Mouse (Mus musculus) limb, embryonic 14.5 days (tissue): Measurements from ENCODE around the gene Arhgef39. TPM values are rescaled to one million over a fixed set of nuclear protein-coding genes. Genes with fewer than 3 reads are reported as not detected.

ENCODE experiments used
- ATAC-seq: fragments of 200-750 bp; cut with Nextera tagmentation; 2 replicates; pipeline ENCODE4 v1.8.0; 2017; ENCODE audit warnings: low read depth, moderate number of reproducible peaks, moderate TSS enrichment; ENCODE audit not compliant: low FRiP score
- DNase-seq: peaks from one replicate; pipeline ENCODE4 v3.0.0-alpha.2; 2015; ENCODE audit warnings: low spot score
- H3K27ac ChIP-seq: fragments of 300-500 bp; sonication (generic); replicated peaks from 2 replicates; pipeline ENCODE4 v1.5.1; 2014; ENCODE audit warnings: low read depth, mild to moderate bottlenecking, low read length, moderate library complexity, mixed read lengths
- H3K27me3 ChIP-seq: fragments of 300-500 bp; sonication (generic); 2 replicates; pipeline ENCODE4 v1.6.1; 2014; ENCODE audit warnings: low read length, mixed read lengths; ENCODE audit not compliant: control insufficient read depth, insufficient read depth
- H3K36me3 ChIP-seq: fragments of 300-500 bp; sonication (generic); 2 replicates; pipeline ENCODE4 v1.6.1; 2014; ENCODE audit warnings: mild to moderate bottlenecking, low read length, moderate library complexity, mixed read lengths; ENCODE audit not compliant: control insufficient read depth, insufficient read depth
- H3K4me1 ChIP-seq: fragments of 300-500 bp; sonication (generic); 2 replicates; pipeline ENCODE4 v1.6.1; 2014; ENCODE audit warnings: antibody characterized with exemption, low read length, mixed read lengths; ENCODE audit not compliant: control insufficient read depth, insufficient read depth
- H3K4me2 ChIP-seq: fragments of 300-500 bp; sonication (generic); replicated peaks from 2 replicates; pipeline ENCODE4 v1.6.1; 2014; ENCODE audit warnings: low read depth, mild to moderate bottlenecking, low read length, moderate library complexity; ENCODE audit not compliant: severe bottlenecking
- H3K4me3 ChIP-seq: fragments of 300-500 bp; sonication (generic); replicated peaks from 2 replicates; pipeline ENCODE4 v1.5.1; 2014; ENCODE audit warnings: low read length
- H3K9ac ChIP-seq: fragments of 300-500 bp; sonication (generic); 2 replicates; pipeline ENCODE4 v1.6.1; 2014; ENCODE audit warnings: mild to moderate bottlenecking, low read depth, low read length, moderate library complexity; ENCODE audit not compliant: severe bottlenecking
- H3K9me3 ChIP-seq: fragments of 300-500 bp; sonication (generic); 2 replicates; pipeline ENCODE4 v1.6.1; 2016; ENCODE audit warnings: low read length; ENCODE audit not compliant: control insufficient read depth
- POLR2A ChIP-seq: fragments of 200-500 bp; IDR thresholded peaks from 2 replicates; pipeline ENCODE4 v1.8.0; 2012; ENCODE audit warnings: inconsistent platforms, mild to moderate bottlenecking, moderate library complexity, borderline replicate concordance; ENCODE audit not compliant: insufficient read depth, insufficient read length; ENCODE audit errors: extremely low read depth
- WGBS: fragments of 180-500 bp; shearing (Covaris S2); extraction: QIAGEN DNeasy Blood & Tissue Kit; methylation state at CpG from one replicate; pipeline ENCODE4 v1.1.7; 2014; 5-methylcytosine and 5-hydroxymethylcytosine counted together
- polyA plus RNA-seq, 2 experiments: library from polyadenylated mRNA; depleted of rRNA in 1 of 2; stranded (reverse) in 1 of 2; unstranded in 1 of 2; fragments of >200 nt; fragmentation: Nextera tagmentation in 1 of 2; extraction: Ambion mirVana in 1 of 2; gene quantifications; 2 replicates each; pipeline versions ENCODE4 v1.2.1 to v1.2.3; 2012 to 2014

Arhgef39 gene
- polyA plus RNA-seq, 2 experiments, result 25.2 to 84.9 TPM

- WGBS, result 53% methylated on average over 8 of the region's 8 CpGs
- Histone ChIP-seq H3K27me3 (no peaks in the 10 kb centered on the region), H3K4me1 (no peaks in the 10 kb centered on the region), H3K36me3 (no peaks in the 10 kb centered on the region), H3K9me3 (no peaks in the 10 kb centered on the region), H3K9ac (peak overlapping the region; percentile 31; the same call in 1 of the 2 replicates), H3K4me3 (peak overlapping the region; percentile 19), H3K4me2 (peak overlapping the region; percentile 36), H3K27ac (no peak overlapping the region)
- TF ChIP-seq POLR2A, result no peak
- ATAC-seq (no peak), DNase-seq (no peak)
Measured at GRCm38 (mm10) chr4:43478534-43478858, 21.0 kb downstream of the Arhgef39 start.

- no peaks in the 10 kb centered on the region for H3K4me1 ChIP-seq
- TF ChIP-seq POLR2A, result no peak
- H3K4me2 ChIP-seq, result peak overlapping the region; percentile 36
- ATAC-seq, result peak; percentile 92
- H3K9me3 ChIP-seq, result no peaks in the 10 kb centered on the region
- H3K27ac ChIP-seq, result no peak overlapping the region
- peak overlapping the region; percentile 31; the same call in 1 of the 2 replicates for H3K9ac ChIP-seq
- 22% methylated on average over 11 of the region's 11 CpGs for WGBS
- peak; percentile 92 for DNase-seq
- H3K4me3 ChIP-seq, result peak overlapping the region; percentile 19
- H3K27me3 ChIP-seq, result no peaks in the 10 kb centered on the region
- H3K36me3 ChIP-seq, result no peaks in the 10 kb centered on the region
Measured at GRCm38 (mm10) chr4:43477857-43478533, 21.5 kb downstream of the Arhgef39 start.

- H3K4me1 ChIP-seq, result no peaks in the 10 kb centered on the region
- DNase-seq (no peak), ATAC-seq (no peak)
- 84% methylated on average over 6 of the region's 6 CpGs for WGBS
- no peak for TF ChIP-seq POLR2A
- H3K36me3 ChIP-seq, result no peaks in the 10 kb centered on the region
- no peak overlapping the region for H3K4me3 ChIP-seq
- H3K9me3 ChIP-seq, result no peaks in the 10 kb centered on the region
- H3K9ac ChIP-seq, result no peak overlapping the region
- no peaks in the 10 kb centered on the region for H3K27me3 ChIP-seq
- H3K4me2 ChIP-seq, result no peak overlapping the region
- no peak overlapping the region for H3K27ac ChIP-seq
Measured at GRCm38 (mm10) chr4:43476604-43477003, 22.9 kb downstream of the Arhgef39 start.

GRCm38 (mm10) chr4:43473636-43474035 is 25.9 kb downstream of the Arhgef39 start:
- Histone ChIP-seq H3K9ac (no peak overlapping the region), H3K4me2 (no peak overlapping the region), H3K27ac (no peak overlapping the region), H3K4me1 (no peaks in the 10 kb centered on the region), H3K27me3 (no peaks in the 10 kb centered on the region), H3K9me3 (no peaks in the 10 kb centered on the region), H3K4me3 (no peak overlapping the region), H3K36me3 (no peaks in the 10 kb centered on the region)
- DNase-seq (no peak), ATAC-seq (no peak)
- WGBS, result 74% methylated on average over 1 of the region's 1 CpGs
- no peak for TF ChIP-seq POLR2A

GRCm38 (mm10) chr4:43470301-43470700 is 29.2 kb downstream of the Arhgef39 start:
- WGBS, result 90% methylated on average over 10 of the region's 10 CpGs
- H3K27me3 ChIP-seq, result no peaks in the 10 kb centered on the region
- no peak overlapping the region for H3K4me2 ChIP-seq
- H3K36me3 ChIP-seq, result no peaks in the 10 kb centered on the region
- no peaks in the 10 kb centered on the region for H3K9me3 ChIP-seq
- ATAC-seq (no peak), DNase-seq (no peak)
- TF ChIP-seq POLR2A, result no peak
- H3K27ac ChIP-seq, result no peak overlapping the region
- no peak overlapping the region for H3K9ac ChIP-seq
- no peaks in the 10 kb centered on the region for H3K4me1 ChIP-seq
- H3K4me3 ChIP-seq, result no peak overlapping the region
